Mouse (Mus musculus) intestine, postnatal 0 days (tissue): ENCODE measurements around the gene Ccdc162. TPM values are rescaled to one million over a fixed set of nuclear protein-coding genes. Genes with fewer than 3 reads are reported as not detected.
"Not testable (repeated sequence)": the region's sequence is repeated elsewhere in the genome, so short reads cannot be mapped to it uniquely, and the experiment has no call there.

Experiments used
- ATAC-seq: fragments of 200-750 bp; cut with Nextera tagmentation; 2 replicates; pipeline ENCODE4 v1.8.0; 2017; ENCODE audit warnings: mild to moderate bottlenecking, moderate TSS enrichment, moderate library complexity
- H3K27ac ChIP-seq: fragments of 300-500 bp; sonication (generic); 2 replicates; pipeline ENCODE4 v1.5.1; 2014; ENCODE audit warnings: mild to moderate bottlenecking, low read depth, low read length, moderate library complexity
- H3K27me3 ChIP-seq: fragments of 300-500 bp; sonication (generic); replicated peaks from 2 replicates; pipeline ENCODE4 v1.6.1; 2014; ENCODE audit warnings: low read length, mixed read lengths; ENCODE audit not compliant: control insufficient read depth, insufficient read depth
- H3K36me3 ChIP-seq: fragments of 300-500 bp; sonication (generic); 2 replicates; pipeline ENCODE4 v1.6.1; 2014; ENCODE audit warnings: mild to moderate bottlenecking, moderate library complexity; ENCODE audit not compliant: control insufficient read depth, insufficient read depth
- H3K4me1 ChIP-seq: fragments of 300-500 bp; sonication (generic); replicated peaks from 2 replicates; pipeline ENCODE4 v1.6.1; 2014; ENCODE audit warnings: antibody characterized with exemption, low read length, mixed read lengths; ENCODE audit not compliant: control insufficient read depth, insufficient read depth
- H3K4me2 ChIP-seq: fragments of 300-500 bp; sonication (generic); replicated peaks from 2 replicates; pipeline ENCODE4 v1.6.1; 2014; ENCODE audit warnings: low read depth, mild to moderate bottlenecking, moderate library complexity
- H3K4me3 ChIP-seq: fragments of 300-500 bp; sonication (generic); 2 replicates; pipeline ENCODE4 v1.5.1; 2014; ENCODE audit warnings: low read depth, low read length
- H3K9ac ChIP-seq: fragments of 300-500 bp; sonication (generic); 2 replicates; pipeline ENCODE4 v1.6.1; 2014; ENCODE audit warnings: mild to moderate bottlenecking, low read depth, low read length
- H3K9me3 ChIP-seq: fragments of 300-500 bp; sonication (generic); 2 replicates; pipeline ENCODE4 v1.6.1; 2016; ENCODE audit warnings: mixed run types; ENCODE audit not compliant: control insufficient read depth
- CTCF ChIP-seq: sonication (generic); IDR thresholded peaks from 2 replicates; pipeline ENCODE4 v1.5.1; 2016; ENCODE audit warnings: low read depth, mild to moderate bottlenecking, control low read depth, antibody characterized with exemption, moderate library complexity
- WGBS: fragments of 180-500 bp; shearing (Covaris S2); extraction: QIAGEN DNeasy Blood & Tissue Kit; methylation state at CpG from one replicate; pipeline ENCODE4 v1.1.7; 2014; 5-methylcytosine and 5-hydroxymethylcytosine counted together
- polyA plus RNA-seq: library from polyadenylated mRNA; unstranded; fragments of >200 nt; fragmentation: Nextera tagmentation; extraction: Ambion mirVana; gene quantifications from 2 replicates; pipeline ENCODE4 v1.2.1, GENCODE M21; 2015

Ccdc162 gene
- polyA plus RNA-seq, 1 experiment from 2014 or later, result 8.3 TPM

DNA sequence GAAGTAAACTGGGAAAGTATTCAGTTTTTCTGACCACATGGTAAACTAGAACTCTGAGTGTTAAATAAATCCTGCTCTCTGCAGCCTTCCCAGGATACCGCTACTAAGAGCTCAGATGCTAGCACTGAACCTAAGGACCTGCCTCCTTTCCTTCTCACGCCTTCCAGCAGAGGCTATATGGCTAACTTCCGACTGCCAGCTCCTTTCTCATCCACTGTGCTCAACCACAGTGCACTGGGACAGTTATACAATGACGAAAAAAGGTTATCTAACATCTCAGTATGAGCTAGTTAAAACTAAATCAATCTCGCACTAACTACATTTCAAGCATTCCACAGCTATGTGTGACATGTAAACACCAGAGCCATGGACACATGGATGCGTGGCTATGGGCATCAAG lies 41.2 kb downstream of the Ccdc162 start:
- Histone ChIP-seq H3K9me3 (no peaks in the 10 kb centered on the region), H3K27me3 (no peaks in the 10 kb centered on the region), H3K36me3 (no peaks in the 10 kb centered on the region), H3K27ac (no peak overlapping the region), H3K4me3 (no peak overlapping the region), H3K4me1 (no peaks in the 10 kb centered on the region), H3K9ac (no peak overlapping the region), H3K4me2 (no peak overlapping the region)
- WGBS, result 44% methylated on average over 6 of the region's 6 CpGs
- ATAC-seq, result no peak
- TF ChIP-seq CTCF, result no peak

DNA sequence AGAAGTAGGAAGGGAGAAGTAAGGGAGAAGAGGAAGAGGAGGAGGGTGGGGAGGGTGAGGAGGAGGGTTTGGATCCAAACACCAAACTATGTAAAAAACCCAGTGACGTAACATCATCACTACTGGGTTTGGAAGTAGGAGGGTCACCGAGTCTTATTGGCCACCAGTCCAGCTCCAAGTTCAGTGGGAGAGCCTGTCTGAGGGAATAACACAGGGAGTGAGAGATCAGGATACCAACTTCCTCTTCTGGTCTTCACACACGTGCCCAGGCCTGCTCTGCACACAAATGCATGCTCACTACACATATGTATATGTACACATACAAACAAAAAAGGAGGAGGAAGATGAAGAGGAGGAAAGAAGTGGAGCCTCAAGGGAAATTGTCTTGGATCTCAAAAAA lies 42.1 kb downstream of the Ccdc162 start:
- H3K9ac ChIP-seq, result no peak overlapping the region
- no peaks in the 10 kb centered on the region for H3K4me1 ChIP-seq
- H3K4me3 ChIP-seq, result no peak overlapping the region
- H3K27ac ChIP-seq, result no peak overlapping the region
- no peak for ATAC-seq
- 78% methylated on average over 3 of the region's 3 CpGs for whole genome bisulfite sequencing
- no peaks in the 10 kb centered on the region for H3K27me3 ChIP-seq
- H3K9me3 ChIP-seq, result no peaks in the 10 kb centered on the region
- TF ChIP-seq CTCF, result no peak
- no peak overlapping the region for H3K4me2 ChIP-seq
- H3K36me3 ChIP-seq, result no peaks in the 10 kb centered on the region

DNA sequence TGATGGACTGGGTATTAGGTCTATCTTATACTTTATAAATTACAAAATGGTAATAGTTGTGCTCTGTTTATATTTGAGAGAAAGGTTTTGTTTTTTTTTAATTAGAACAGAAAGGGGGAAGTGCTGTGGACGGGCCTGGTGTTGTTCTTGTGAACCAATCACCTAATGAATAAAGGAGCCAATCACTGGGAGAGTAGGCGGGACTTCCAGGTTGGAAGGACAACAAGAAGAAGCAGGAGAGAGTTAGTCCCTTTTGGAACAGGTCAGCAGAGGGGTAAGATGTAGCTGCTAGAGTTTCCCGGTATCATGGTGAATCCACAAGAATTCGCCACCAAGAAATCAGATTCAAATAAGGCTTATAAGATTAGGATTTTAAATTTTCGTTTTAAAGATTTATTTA lies 46.2 kb downstream of the Ccdc162 start:
- Histone ChIP-seq H3K4me1 (no peaks in the 10 kb centered on the region), H3K9ac (no peak overlapping the region), H3K4me2 (no peak overlapping the region), H3K9me3 (no peaks in the 10 kb centered on the region), H3K27me3 (no peaks in the 10 kb centered on the region), H3K36me3 (no peaks in the 10 kb centered on the region), H3K27ac (no peak overlapping the region), H3K4me3 (no peak overlapping the region)
- 81% methylated on average over 5 of the region's 5 CpGs for WGBS
- TF ChIP-seq CTCF, result no peak
- ATAC-seq, result no peak

DNA sequence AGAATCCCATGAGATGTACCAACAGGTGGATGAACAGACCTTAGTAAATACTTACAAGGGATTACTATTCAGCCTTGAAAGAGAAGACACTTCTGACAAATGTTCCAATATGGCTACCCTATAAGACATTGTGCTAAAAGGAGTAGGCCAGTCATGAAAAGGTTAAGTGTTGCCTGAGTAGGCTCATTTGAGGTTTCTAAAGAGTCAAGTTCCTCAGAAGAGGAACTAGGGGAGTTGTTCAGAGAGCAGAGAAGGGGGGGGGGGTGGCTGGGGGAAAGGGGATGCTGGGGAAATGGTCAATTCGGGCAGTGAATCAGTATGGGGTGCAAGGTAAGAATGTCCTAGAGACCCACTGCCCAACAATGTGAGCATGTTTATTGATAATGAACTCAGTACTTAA lies 50.9 kb downstream of the Ccdc162 start:
- no peaks in the 10 kb centered on the region for H3K4me1 ChIP-seq
- TF ChIP-seq CTCF, result no peak
- no peak overlapping the region for H3K27ac ChIP-seq
- no peak for ATAC-seq
- no peak overlapping the region for H3K4me3 ChIP-seq
- H3K9me3 ChIP-seq, result no peaks in the 10 kb centered on the region
- WGBS, result 85% methylated on average over 1 of the region's 1 CpGs
- H3K9ac ChIP-seq, result no peak overlapping the region
- no peaks in the 10 kb centered on the region for H3K27me3 ChIP-seq
- H3K4me2 ChIP-seq, result no peak overlapping the region
- H3K36me3 ChIP-seq, result no peaks in the 10 kb centered on the region

DNA sequence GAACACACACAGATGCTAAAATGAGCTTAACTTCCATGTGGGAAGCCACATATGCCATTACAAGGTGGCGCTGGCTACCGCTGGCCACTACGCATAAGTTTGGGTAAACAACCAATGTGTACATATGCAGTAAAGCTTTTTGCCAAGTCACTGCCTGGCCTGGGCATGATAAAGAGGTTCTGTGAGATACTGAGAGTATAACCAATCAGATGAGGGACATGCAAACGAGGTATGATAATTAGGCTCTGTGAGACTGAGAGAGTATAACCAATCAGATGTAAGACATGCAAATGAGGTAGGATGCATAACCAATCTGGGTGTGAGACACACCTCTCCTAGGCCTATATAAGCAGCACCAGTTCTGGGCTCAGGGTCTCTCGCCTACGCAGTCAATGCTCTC lies 56.8 kb downstream of the Ccdc162 start:
- H3K36me3 ChIP-seq, H3K9ac ChIP-seq, H3K27me3 ChIP-seq, H3K27ac ChIP-seq, H3K4me1 ChIP-seq, H3K4me3 ChIP-seq, H3K4me2 ChIP-seq, H3K9me3 ChIP-seq, ATAC-seq: not testable (repeated sequence)
- WGBS, result 89% methylated on average over 6 of the region's 6 CpGs

DNA sequence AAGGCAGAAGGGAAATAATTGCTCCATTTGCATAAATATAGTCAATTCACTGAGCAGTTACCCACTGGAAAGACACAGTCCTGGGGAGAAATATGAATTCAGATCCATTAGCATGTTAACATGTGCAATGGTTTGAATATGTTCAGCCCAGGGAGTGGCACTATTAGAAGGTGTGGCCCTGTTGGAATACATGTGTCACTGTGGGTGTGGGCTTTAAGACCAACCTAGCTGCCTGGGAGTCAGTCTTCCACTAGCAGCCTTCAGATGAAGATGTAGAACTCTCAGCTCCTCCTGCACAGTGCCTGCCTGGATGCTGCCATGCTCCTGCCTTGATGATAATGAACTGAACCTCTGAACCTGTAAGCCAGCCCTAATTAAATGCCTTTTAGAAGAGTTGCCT lies 60.8 kb downstream of the Ccdc162 start:
- H3K4me2 ChIP-seq, H3K9ac ChIP-seq, H3K9me3 ChIP-seq, ATAC-seq, H3K27me3 ChIP-seq, H3K4me1 ChIP-seq, H3K4me3 ChIP-seq, H3K36me3 ChIP-seq, H3K27ac ChIP-seq: not testable (repeated sequence)

DNA sequence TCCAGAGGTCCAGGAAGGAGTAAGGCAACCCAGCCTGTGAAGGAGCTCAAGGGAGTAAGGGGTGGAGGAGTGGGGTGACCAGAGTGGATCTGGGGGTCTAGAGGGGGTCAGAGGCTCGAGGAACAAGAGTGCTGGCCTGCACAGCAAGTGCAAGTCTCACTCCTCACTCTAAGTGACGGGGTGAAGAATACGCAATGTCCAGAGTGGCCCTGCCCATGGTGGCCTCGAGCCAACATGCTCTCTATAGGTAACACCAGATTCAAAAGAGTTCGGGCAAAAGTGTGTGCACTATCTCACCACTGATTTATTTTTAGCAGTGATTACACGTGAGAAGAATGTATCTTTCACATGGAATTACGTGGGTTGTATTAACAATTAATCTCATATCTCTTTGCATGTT lies 63.4 kb downstream of the Ccdc162 start:
- Histone ChIP-seq H3K27ac (no peak overlapping the region; the same call in 1 of the 2 replicates), H3K9ac (no peak overlapping the region), H3K36me3 (no peaks in the 10 kb centered on the region), H3K9me3 (no peaks in the 10 kb centered on the region), H3K4me1 (no peaks in the 10 kb centered on the region), H3K4me3 (no peak overlapping the region), H3K4me2 (peak overlapping the region; percentile 41; the same call in 1 of the 2 replicates), H3K27me3 (no peaks in the 10 kb centered on the region)
- TF ChIP-seq CTCF, result no peak
- ATAC-seq, result no peak
- 59% methylated on average over 7 of the region's 7 CpGs for WGBS
